Mouse (Mus musculus) urinary bladder, postnatal 25 days (tissue): ENCODE measurements around the gene Asmt.

Experiments
- DNase-seq: peaks from one replicate; pipeline ENCODE4 v3.0.0; 2022; ENCODE audit warnings: low spot score

Asmt gene

DNA sequence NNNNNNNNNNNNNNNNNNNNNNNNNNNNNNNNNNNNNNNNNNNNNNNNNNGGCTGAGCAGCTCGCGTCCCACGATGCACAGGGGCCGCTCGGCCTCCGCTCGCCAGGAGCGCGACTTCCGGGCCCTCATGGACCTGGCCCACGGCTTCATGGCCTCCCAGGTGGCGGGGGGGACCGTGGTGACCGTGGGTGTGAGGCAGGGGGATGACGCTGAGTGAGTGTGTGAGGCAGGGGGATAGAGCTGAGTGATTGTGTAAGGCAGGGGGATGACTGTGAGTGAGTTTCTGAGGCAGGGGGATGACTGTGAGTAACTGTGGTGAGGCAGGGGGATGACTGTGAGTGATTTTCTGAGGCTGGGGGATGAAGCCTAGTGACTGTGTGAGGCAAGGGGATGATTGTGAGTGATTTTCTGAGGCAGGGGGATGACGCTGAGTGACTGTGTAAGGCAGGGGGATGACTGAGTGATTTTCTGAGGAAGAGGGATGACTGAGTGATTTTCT lies at the start of gene Asmt:
TSS of gene Asmt (plus strand) at position 51 of the 499 bp plus-strand sequence.
- no peak for DNase-seq

DNA sequence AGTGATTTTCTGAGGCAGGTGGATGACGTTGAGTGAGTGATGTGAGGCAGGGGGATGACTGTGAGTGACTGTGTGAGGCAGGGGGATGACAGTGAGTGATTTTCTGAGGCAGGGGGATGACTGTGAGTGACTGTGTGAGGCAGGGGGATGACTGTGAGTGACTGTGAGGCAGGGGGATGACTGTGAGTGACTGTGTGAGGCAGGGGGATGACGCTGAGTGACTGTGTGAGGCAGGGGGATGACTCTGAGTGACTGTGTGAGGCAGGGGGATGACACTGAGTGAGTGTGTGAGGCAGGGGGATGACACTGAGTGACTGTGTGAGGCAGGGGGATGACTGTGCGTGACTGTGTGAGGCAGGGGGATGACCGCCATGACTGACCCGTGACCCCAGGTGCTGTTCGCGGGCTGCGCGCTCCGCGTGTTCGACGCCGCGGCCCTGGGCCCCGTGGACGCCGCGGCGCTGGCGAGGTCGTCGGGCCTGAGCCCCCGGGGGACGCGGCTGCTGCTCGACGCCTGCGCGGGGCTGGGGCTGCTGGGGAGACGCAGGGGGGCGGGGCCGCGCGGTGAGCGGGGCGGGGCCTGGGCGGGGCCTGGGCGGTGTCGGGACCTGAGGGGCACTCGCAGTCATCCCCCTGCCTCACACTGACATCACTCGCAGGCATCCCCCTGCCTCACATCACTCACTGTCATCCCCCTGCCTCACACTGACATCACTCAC lies 948 bp downstream of the Asmt start:
- no peak for DNase-seq

DNA sequence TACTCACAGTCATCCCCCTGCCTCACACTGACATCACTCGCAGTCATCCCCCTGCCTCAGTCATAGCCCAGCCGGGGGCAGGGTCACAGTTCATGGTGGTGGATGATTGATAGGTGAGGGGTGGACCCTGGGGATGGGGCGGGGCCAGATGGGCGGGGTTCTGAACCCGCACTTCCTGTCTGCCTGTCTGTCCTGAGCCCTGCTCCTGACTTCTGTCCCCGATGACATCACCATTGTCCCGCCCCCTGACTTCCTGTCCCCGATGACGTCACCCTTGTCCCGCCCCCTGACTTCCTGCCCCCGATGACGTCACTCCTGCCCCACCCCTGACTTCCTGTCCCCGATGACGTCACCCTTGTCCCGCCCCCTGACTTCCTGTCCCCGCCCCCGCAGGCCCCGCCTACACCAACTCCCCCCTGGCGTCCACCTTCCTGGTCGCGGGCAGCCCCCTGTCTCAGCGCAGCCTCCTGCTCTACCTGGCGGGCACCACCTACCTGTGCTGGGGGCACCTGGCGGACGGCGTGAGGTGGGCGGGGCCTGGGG lies 1.9 kb downstream of the Asmt start:
- DNase-seq: peak; percentile 30

DNA sequence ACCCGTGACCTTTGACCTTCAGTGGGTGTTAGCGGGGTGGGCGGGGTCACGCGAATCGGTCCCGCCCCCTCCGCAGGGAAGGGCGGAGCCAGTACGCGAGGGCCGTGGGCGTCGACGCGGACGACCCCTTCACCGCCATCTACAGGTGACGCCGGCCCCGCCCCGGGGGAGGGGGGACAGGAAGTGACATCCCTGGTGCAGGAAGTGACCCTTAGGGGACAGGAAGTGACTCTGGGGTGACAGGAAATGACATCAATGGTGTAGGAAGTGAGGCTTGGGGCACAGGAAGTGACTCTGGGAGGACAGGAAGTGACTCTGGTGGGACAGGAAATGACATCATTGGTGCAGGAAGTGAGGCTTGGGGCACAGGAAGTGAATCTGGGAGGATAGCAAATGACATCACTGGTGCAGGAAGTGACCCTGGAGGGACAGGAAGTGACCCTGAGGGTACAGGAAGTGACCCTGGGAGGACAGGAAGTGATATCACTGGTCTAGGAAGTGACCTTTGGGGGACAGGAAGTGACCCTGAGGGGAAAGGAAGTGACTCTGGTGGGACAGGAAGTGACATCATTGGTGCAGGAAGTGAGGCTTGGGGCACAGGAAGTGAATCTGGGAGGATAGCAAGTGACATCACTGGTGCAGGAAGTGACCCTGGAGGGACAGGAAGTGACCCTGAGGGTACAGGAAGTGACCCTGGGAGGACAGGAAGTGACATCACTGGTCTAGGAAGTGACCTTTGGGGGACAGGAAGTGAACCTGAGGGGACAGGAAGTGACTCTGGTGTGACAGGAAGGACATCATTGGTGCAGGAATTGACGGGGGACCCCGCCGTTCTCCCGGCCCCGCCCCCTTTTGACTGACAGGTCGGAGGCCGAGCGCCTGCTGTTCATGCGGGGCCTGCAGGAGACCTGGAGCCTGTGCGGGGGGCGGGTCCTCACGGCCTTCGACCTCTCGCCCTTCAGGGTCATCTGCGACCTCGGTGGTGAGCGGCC lies 2.7 kb downstream of the Asmt start:
- no peak for DNase-seq

DNA sequence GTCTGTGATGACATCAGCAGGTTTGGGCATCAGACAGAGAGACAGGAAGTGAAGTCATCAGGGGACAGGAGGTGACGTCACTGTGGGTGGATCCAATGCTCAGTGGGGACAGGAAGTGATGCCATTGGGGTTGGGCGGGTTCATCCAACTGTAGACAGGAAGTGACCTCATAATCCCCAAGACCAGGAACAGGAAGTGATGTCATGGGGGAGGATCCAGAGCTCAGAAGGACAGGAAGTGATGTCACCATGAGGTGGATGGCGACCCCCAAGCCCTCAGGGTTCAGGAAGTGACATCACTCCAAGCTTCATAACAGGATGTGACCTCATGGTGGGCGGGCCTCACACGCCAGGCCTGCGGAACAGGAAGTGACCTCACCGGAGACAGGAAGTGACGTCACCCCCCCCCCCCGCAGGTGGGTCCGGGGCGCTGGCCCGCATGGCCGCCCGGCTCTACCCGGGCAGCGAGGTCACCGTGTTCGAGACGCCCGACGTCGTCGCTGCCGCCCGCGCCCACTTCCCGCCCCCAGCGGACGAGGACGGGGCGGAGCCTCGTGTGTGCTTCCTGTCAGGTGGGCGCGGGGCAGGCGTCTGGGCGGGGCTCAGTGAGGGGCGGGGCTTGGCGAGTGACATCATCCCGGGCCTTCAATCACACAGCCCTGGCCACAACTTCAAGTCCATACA lies 3.6 kb downstream of the Asmt start:
- DNase-seq: no peak

DNA sequence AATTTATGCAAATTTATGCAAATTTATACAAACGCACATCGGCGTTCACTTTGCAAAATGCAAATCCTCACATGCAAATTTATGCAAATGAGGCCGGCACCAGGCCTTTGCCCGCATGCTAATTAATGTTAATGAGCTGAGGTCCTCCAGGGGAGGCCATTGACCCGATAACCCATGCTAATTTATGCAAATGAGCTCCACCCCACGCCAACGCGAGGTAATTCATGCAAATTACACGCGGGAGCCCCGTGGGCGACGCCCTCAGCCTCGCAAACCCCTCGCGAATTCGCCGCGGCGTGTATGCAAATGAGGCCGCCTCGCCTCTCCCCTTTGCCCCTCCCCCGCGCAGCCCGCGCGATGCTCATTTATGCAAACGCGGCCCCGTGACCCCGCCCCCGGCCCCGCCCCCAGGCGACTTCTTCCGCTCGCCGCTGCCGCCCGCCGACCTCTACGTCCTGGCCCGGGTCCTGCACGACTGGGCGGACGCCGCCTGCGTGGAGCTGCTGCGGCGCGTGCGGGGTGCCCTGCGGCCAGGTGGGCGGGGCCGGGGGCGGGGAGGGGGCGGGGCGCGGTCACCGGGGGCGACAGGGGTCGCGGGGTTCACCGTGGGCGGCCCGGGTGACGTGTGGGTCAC lies 4.3 kb downstream of the Asmt start:
- no peak for DNase-seq

DNA sequence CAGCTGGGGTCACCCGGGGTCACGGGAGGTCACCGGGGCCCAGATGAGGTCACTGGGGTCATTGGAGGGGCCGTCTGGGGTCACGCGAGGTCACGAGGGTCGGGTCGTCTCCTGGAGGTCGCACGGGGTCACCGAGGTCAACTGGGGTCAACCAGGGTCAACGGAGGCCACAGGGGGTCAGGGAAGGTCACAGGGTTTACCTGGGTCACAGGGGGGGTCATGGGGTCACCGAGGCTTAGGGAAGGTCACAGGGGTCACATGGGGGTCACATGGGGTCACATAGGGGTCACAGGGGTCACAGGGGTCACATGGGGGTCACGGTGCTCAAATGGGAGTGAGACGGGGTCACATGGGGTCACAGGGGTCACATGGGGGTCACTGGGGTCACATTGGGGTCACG lies 4.8 kb downstream of the Asmt start:
- no peak for DNase-seq

DNA sequence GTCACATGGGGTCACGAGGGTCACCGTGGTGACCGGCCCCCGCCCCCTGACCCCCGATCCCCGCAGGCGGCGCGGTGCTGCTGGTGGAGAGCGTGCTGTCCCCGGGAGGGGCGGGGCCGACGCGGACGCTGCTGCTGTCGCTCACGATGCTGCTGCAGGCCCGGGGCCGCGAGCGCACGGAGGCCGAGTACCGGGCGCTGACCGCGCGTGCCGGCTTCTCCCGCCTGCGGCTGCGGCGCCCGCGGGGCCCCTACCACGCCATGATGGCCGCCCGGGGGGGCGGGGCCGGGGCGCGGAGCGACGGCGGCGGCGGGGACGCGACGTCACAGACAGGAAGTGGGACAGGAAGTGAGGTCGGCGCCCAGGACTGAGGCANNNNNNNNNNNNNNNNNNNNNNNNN lies 5.2 kb downstream of the Asmt start:
- no peak for DNase-seq
